Mouse (Mus musculus) spleen, adult 2 months (tissue): ENCODE measurements at regions not wholly inside any gene's neighbourhood (a gene's known extent, or its start where the extent isn't known, plus 50 kb on each side); places are given as distances from the start of the nearest gene placed in this dataset.

Experiments
- DNase-seq, 2 experiments: peaks; one replicate each; pipeline versions ENCODE4 v3.0.0 to v3.0.0-alpha.2; 2012 to 2021; ENCODE audit warnings: low spot score in 2 of 2, low read depth in 1 of 2
- H3K27ac ChIP-seq: fragments of 200-500 bp; 2 replicates; pipeline ENCODE4 v1.5.1; 2012; ENCODE audit warnings: low read length, inconsistent platforms; ENCODE audit not compliant: insufficient read depth
- H3K27me3 ChIP-seq: fragments of 200-500 bp; 2 replicates; pipeline ENCODE4 v1.6.1; 2012; ENCODE audit warnings: mild to moderate bottlenecking, moderate library complexity, low read length, inconsistent platforms; ENCODE audit not compliant: control insufficient read depth, insufficient read depth
- H3K36me3 ChIP-seq: fragments of 200-500 bp; 2 replicates; pipeline ENCODE4 v1.6.1; 2012; ENCODE audit warnings: mild to moderate bottlenecking, low read length, inconsistent platforms; ENCODE audit not compliant: control insufficient read depth, insufficient read depth
- H3K4me1 ChIP-seq: fragments of 200-500 bp; 2 replicates; pipeline ENCODE4 v1.6.1; 2011; ENCODE audit warnings: inconsistent platforms; ENCODE audit not compliant: control insufficient read depth, insufficient read depth, insufficient read length
- H3K4me3 ChIP-seq: fragments of 200-500 bp; 2 replicates; pipeline ENCODE4 v1.5.1; 2011; ENCODE audit warnings: mild to moderate bottlenecking, inconsistent platforms; ENCODE audit not compliant: insufficient read depth, insufficient read length; ENCODE audit errors: extremely low read depth
- CTCF ChIP-seq: fragments of 200-500 bp; IDR thresholded peaks from 2 replicates; pipeline ENCODE4 v1.5.1; 2011; ENCODE audit warnings: mild to moderate bottlenecking, inconsistent platforms; ENCODE audit not compliant: insufficient read depth, insufficient read length, insufficient replicate concordance; ENCODE audit errors: extremely low read depth
- POLR2A ChIP-seq: fragments of 200-500 bp; IDR thresholded peaks from 2 replicates; pipeline ENCODE4 v1.6.1; 2011; ENCODE audit warnings: low read depth, low read length, inconsistent platforms
- WGBS: fragments of 180-500 bp; shearing (Covaris S2); methylation state at CpG from one replicate; pipeline ENCODE4 v1.1.7; 2018; 5-methylcytosine and 5-hydroxymethylcytosine counted together

- H3K4me1 ChIP-seq = no peaks in the 10 kb centered on the region
- no peaks in the 10 kb centered on the region for H3K36me3 ChIP-seq
- H3K27ac ChIP-seq = no peak overlapping the region
- no peak overlapping the region for H3K4me3 ChIP-seq
- no peak for DNase-seq
- H3K27me3 ChIP-seq = no peaks in the 10 kb centered on the region
- 65% methylated on average over 8 of the region's 8 CpGs for WGBS
- no peak for TF ChIP-seq CTCF
- no peak for TF ChIP-seq POLR2A
These were observed 463.5 kb downstream of the Efna5 start for GRCm38 (mm10) chr17:62417584-62417983.

GRCm38 (mm10) chr17:62415152-62415551 is 466.0 kb downstream of the Efna5 start:
- WGBS = 88% methylated on average over 4 of the region's 4 CpGs
- TF ChIP-seq CTCF = no peak
- no peak for TF ChIP-seq POLR2A
- no peak for DNase-seq
- H3K27me3 ChIP-seq = no peaks in the 10 kb centered on the region
- H3K36me3 ChIP-seq = no peaks in the 10 kb centered on the region
- no peak overlapping the region for H3K27ac ChIP-seq
- no peaks in the 10 kb centered on the region for H3K4me1 ChIP-seq
- no peak overlapping the region for H3K4me3 ChIP-seq

GRCm38 (mm10) chr17:62412666-62413180 is 468.4 kb downstream of the Efna5 start:
- no peak overlapping the region for H3K27ac ChIP-seq
- 83% methylated on average over 12 of the region's 12 CpGs for WGBS
- TF ChIP-seq POLR2A = no peak
- TF ChIP-seq CTCF = no peak
- H3K4me1 ChIP-seq = no peaks in the 10 kb centered on the region
- no peak overlapping the region for H3K4me3 ChIP-seq
- no peaks in the 10 kb centered on the region for H3K36me3 ChIP-seq
- DNase-seq = no peak
- no peaks in the 10 kb centered on the region for H3K27me3 ChIP-seq

GRCm38 (mm10) chr17:62403739-62404138 is 477.4 kb downstream of the Efna5 start:
- H3K27me3 ChIP-seq = no peaks in the 10 kb centered on the region
- DNase-seq = no peak
- H3K4me1 ChIP-seq = no peaks in the 10 kb centered on the region
- no peak overlapping the region for H3K27ac ChIP-seq
- WGBS = 11% methylated on average over 1 of the region's 1 CpGs
- H3K4me3 ChIP-seq = no peak overlapping the region
- no peaks in the 10 kb centered on the region for H3K36me3 ChIP-seq
- TF ChIP-seq POLR2A (no peak), CTCF (no peak)

- no peak for TF ChIP-seq CTCF
- no peak for TF ChIP-seq POLR2A
- Histone ChIP-seq H3K27ac (no peak overlapping the region), H3K4me1 (no peaks in the 10 kb centered on the region), H3K4me3 (no peak overlapping the region), H3K36me3 (no peaks in the 10 kb centered on the region), H3K27me3 (no peaks in the 10 kb centered on the region)
- DNase-seq = no peak
- WGBS = 90% methylated on average over 8 of the region's 8 CpGs
These were observed 487.6 kb downstream of the Efna5 start for GRCm38 (mm10) chr17:62393355-62394006.

GRCm38 (mm10) chr17:62384053-62384452 is 497.1 kb downstream of the Efna5 start:
- Histone ChIP-seq H3K27ac (no peak overlapping the region), H3K36me3 (no peaks in the 10 kb centered on the region), H3K4me3 (no peak overlapping the region), H3K27me3 (no peaks in the 10 kb centered on the region), H3K4me1 (no peaks in the 10 kb centered on the region)
- DNase-seq = no peak
- 61% methylated on average over 16 of the region's 16 CpGs for WGBS
- TF ChIP-seq CTCF (no peak), POLR2A (no peak)

GRCm38 (mm10) chr17:62378868-62379417 is 502.2 kb downstream of the Efna5 start:
- Histone ChIP-seq H3K27me3 (no peaks in the 10 kb centered on the region), H3K4me1 (no peaks in the 10 kb centered on the region), H3K27ac (no peak overlapping the region), H3K36me3 (no peaks in the 10 kb centered on the region), H3K4me3 (no peak overlapping the region)
- TF ChIP-seq CTCF (no peak), POLR2A (no peak)
- DNase-seq = no peak
- 90% methylated on average over 8 of the region's 8 CpGs for WGBS
